8 mouse cellular contexts compared by ENCODE assay signal in genomic region chr5:143053132-143053972, GRCm38 (mm10). TPM values are rescaled to one million over a fixed set of nuclear protein-coding genes. Genes with fewer than 3 reads are reported as not detected.
A peak's percentile ranks its signal among the peaks of the same experiment; 100 is the strongest.
DNase-seq lines count a peak whose midpoint lies in the region; ATAC-seq and TF ChIP-seq lines count a peak whose summit lies in the region.

No protein-coding gene starts in this region.

- no peak overlapping the region for H3K9ac ChIP-seq in forebrain, embryonic 15.5 days (replicated peaks)
- no peak overlapping the region for H3K9ac ChIP-seq in liver, adult 2 months (ENCODE audit: low read depth, low read length)

- no peak overlapping the region for H3K4me3 ChIP-seq in forebrain, embryonic 15.5 days
- no peak overlapping the region for H3K4me3 ChIP-seq in liver, adult 2 months (ENCODE audit: insufficient read depth, low read depth, low read length)

- WGBS in forebrain, embryonic 15.5 days: 51% methylated on average over 5 of the region's 5 CpGs
- 70% methylated on average over 5 of the region's 5 CpGs for WGBS in liver, adult 2 months

- no peaks in the 10 kb centered on the region for H3K79me2 ChIP-seq in liver, adult 2 months (ENCODE audit: control insufficient read depth, insufficient read depth, low read length)

- ATAC-seq in forebrain, embryonic 15.5 days (replicated peaks): no peak

- DNase-seq in left cerebral cortex, adult 18-20 months (ENCODE audit: low spot score in 2 of 2): peak; percentile 38 to 69
- DNase-seq in left cerebral cortex, adult 11 months (ENCODE audit: low spot score): no peak
- DNase-seq in liver, adult 2 months (ENCODE audit: extremely low read depth, low read depth, low spot score): peak; percentile 36
- peak; percentile 65 to 77 for DNase-seq in right cerebral cortex, postnatal 10 days (ENCODE audit: low spot score in 2 of 2)
- DNase-seq in adrenal gland, adult 2 months: no peak
- DNase-seq in urinary bladder, postnatal 4 days (ENCODE audit: low spot score in 2 of 2): no peak
- no peak for DNase-seq in kidney, adult 18-20 months

- no peaks in the 10 kb centered on the region for H3K9me3 ChIP-seq in forebrain, embryonic 15.5 days

- peak overlapping the region; percentile 61 for H3K27ac ChIP-seq in forebrain, embryonic 15.5 days (replicated peaks)
- peak overlapping the region; percentile 28; the same call in 1 of the 2 replicates for H3K27ac ChIP-seq in liver, adult 2 months (replicated peaks; ENCODE audit: insufficient read depth, low read depth, low read length)

- no peaks in the 10 kb centered on the region for H3K27me3 ChIP-seq in forebrain, embryonic 15.5 days
- no peaks in the 10 kb centered on the region for H3K27me3 ChIP-seq in liver, adult 2 months (ENCODE audit: control insufficient read depth, insufficient read depth, low read length)

- no peaks in the 10 kb centered on the region for H3K36me3 ChIP-seq in forebrain, embryonic 15.5 days
- H3K36me3 ChIP-seq in liver, adult 2 months (ENCODE audit: control insufficient read depth, insufficient read depth, low read length): peaks cover 13% of the 10 kb centered on the region

- H3K4me2 ChIP-seq in forebrain, embryonic 15.5 days (replicated peaks): no peak overlapping the region

- TF ChIP-seq CTCF in liver, adult 2 months (IDR thresholded peaks at IDR 0.05; ENCODE audit: low read depth, low read length): no peak

- peaks cover 37% of the 10 kb centered on the region for H3K4me1 ChIP-seq in forebrain, embryonic 15.5 days
- H3K4me1 ChIP-seq in liver, adult 2 months (ENCODE audit: control insufficient read depth, insufficient read depth, low read length): peaks cover 8% of the 10 kb centered on the region; the same call in 1 of the 2 replicates

- TF ChIP-seq POLR2A in liver, adult 2 months (IDR thresholded peaks at IDR 0.05; ENCODE audit: extremely low read depth, insufficient read depth, low read length): no peak

RNA-seq across cellular contexts. Expression of gene Rnf216, which starts 59.4 kb away (rescaled TPM):
- 10 to 100 TPM; 45.1 to 45.2 TPM for total RNA-seq in left cerebral cortex, adult 18-20 months (2021)
- 36.2 and 37.3 TPM in 2 replicates for polyA plus RNA-seq in forebrain, embryonic 15.5 days (2015; fragmentation: Nextera tagmentation; extraction: Ambion mirVana)
- total RNA-seq in liver, adult 2 months (2014; rRNA removed): 10.8 and 11.5 TPM in 2 replicates
- polyA plus RNA-seq in liver, adult 2 months (2012; rRNA removed): 10.4 and 12.1 TPM in 2 replicates
- total RNA-seq in adrenal gland, adult 2 months (2021): 10 to 100 TPM; 37.5 to 50.4 TPM
- polyA plus RNA-seq in adrenal gland, adult 2 months (2012; rRNA removed): 40.3 and 47.6 TPM in 2 replicates

Comparison
In these comparisons a context has a peak if more than half of its experiments do, and no peak if none do; other contexts are left out.
1. DNase-seq: peak in left cerebral cortex, adult 18-20 months (2 of 2), liver, adult 2 months (single experiment) and right cerebral cortex, postnatal 10 days (2 of 2); none in left cerebral cortex, adult 11 months (single experiment), adrenal gland, adult 2 months (single experiment), urinary bladder, postnatal 4 days (0 of 2) and kidney, adult 18-20 months (single experiment).